Mouse (Mus musculus) heart, embryonic 15.5 days (tissue): ENCODE results near the gene Wdr82. TPM values are rescaled to one million over a fixed set of nuclear protein-coding genes. Genes with fewer than 3 reads are reported as not detected.

Source experiments
- ATAC-seq: fragments of 200-750 bp; cut with Nextera tagmentation; replicated peaks from 2 replicates; pipeline ENCODE4 v1.8.0; 2017; ENCODE audit warnings: low read depth, moderate TSS enrichment; ENCODE audit not compliant: insufficient number of reproducible peaks, insufficient read depth, low FRiP score
- H3K27ac ChIP-seq: fragments of 300-500 bp; sonication (generic); 2 replicates; pipeline ENCODE4 v1.5.1; 2015; ENCODE audit warnings: mild to moderate bottlenecking, inconsistent platforms
- H3K27me3 ChIP-seq: fragments of 300-500 bp; sonication (generic); 2 replicates; pipeline ENCODE4 v1.6.1; 2015; ENCODE audit warnings: inconsistent platforms
- H3K36me3 ChIP-seq: fragments of 300-500 bp; sonication (generic); 2 replicates; pipeline ENCODE4 v1.6.1; 2015; ENCODE audit warnings: mild to moderate bottlenecking, inconsistent platforms
- H3K4me1 ChIP-seq: fragments of 300-500 bp; sonication (generic); replicated peaks from 2 replicates; pipeline ENCODE4 v1.6.1; 2015; ENCODE audit warnings: inconsistent platforms
- H3K4me2 ChIP-seq: fragments of 300-500 bp; sonication (generic); 2 replicates; pipeline ENCODE4 v1.6.1; 2015; ENCODE audit warnings: inconsistent platforms, mild to moderate bottlenecking, moderate library complexity
- H3K4me3 ChIP-seq: fragments of 300-500 bp; sonication (generic); 2 replicates; pipeline ENCODE4 v1.5.1; 2015; ENCODE audit warnings: mild to moderate bottlenecking, inconsistent platforms
- H3K9ac ChIP-seq: fragments of 300-500 bp; sonication (generic); 2 replicates; pipeline ENCODE4 v1.6.1; 2015; ENCODE audit warnings: mild to moderate bottlenecking, inconsistent platforms
- H3K9me3 ChIP-seq: fragments of 300-500 bp; sonication (generic); replicated peaks from 2 replicates; pipeline ENCODE4 v1.6.1; 2016; ENCODE audit warnings: inconsistent platforms
- WGBS: fragments of 180-500 bp; shearing (Covaris S2); methylation state at CpG from one replicate; pipeline ENCODE4 v1.1.7; 2015; ENCODE audit warnings: mixed read lengths; 5-methylcytosine and 5-hydroxymethylcytosine counted together
- polyA plus RNA-seq: library from polyadenylated mRNA; unstranded; fragments of >200 nt; fragmentation: Nextera tagmentation; extraction: Ambion mirVana; gene quantifications from 2 replicates; pipeline ENCODE4 v1.2.1, GENCODE M21; 2015

Gene Wdr82
- polyA plus RNA-seq, 1 experiment from 2014 or later, result 16.7 TPM

GRCm38 (mm10) chr9:106147851-106148431 is 22.8 kb upstream of the Wdr82 start:
- Histone ChIP-seq H3K36me3 (no peaks in the 10 kb centered on the region), H3K9me3 (no peaks in the 10 kb centered on the region), H3K4me2 (peak overlapping the region; percentile 56), H3K27me3 (peaks cover 65% of the 10 kb centered on the region), H3K27ac (no peak overlapping the region), H3K9ac (no peak overlapping the region), H3K4me3 (peak overlapping the region; percentile 34; the same call in 1 of the 2 replicates), H3K4me1 (peaks cover 12% of the 10 kb centered on the region)
- ATAC-seq, result no peak
- WGBS, result 9% methylated on average over 10 of the region's 10 CpGs

- Histone ChIP-seq H3K27ac (no peak overlapping the region), H3K27me3 (peaks cover 65% of the 10 kb centered on the region), H3K36me3 (no peaks in the 10 kb centered on the region), H3K4me1 (peaks cover 12% of the 10 kb centered on the region), H3K4me2 (peak overlapping the region; percentile 56), H3K4me3 (peak overlapping the region; percentile 34), H3K9ac (no peak overlapping the region), H3K9me3 (no peaks in the 10 kb centered on the region)
- 3% methylated on average over 35 of the region's 36 CpGs for WGBS
- 0 out of 2 replicates have a peak, but pooled peaks have one; percentile 17 for ATAC-seq
Measured at GRCm38 (mm10) chr9:106148541-106149398, 22.0 kb upstream of the Wdr82 start.

GRCm38 (mm10) chr9:106149399-106149754 is 21.4 kb upstream of the Wdr82 start:
- H3K4me3 ChIP-seq, result peak overlapping the region; percentile 34; the same call in 1 of the 2 replicates
- no peak overlapping the region for H3K9ac ChIP-seq
- peaks cover 61% of the 10 kb centered on the region for H3K27me3 ChIP-seq

GRCm38 (mm10) chr9:106154106-106154505 is 16.6 kb upstream of the Wdr82 start:
- Histone ChIP-seq H3K4me3 (no peak overlapping the region), H3K4me1 (peaks cover 2% of the 10 kb centered on the region), H3K27ac (no peak overlapping the region), H3K9me3 (no peaks in the 10 kb centered on the region), H3K27me3 (peaks cover 31% of the 10 kb centered on the region), H3K4me2 (no peak overlapping the region), H3K9ac (no peak overlapping the region), H3K36me3 (no peaks in the 10 kb centered on the region)
- ATAC-seq, result no peak
- WGBS, result 76% methylated on average over 9 of the region's 9 CpGs

More at GRCm38 (mm10) chr9:106149399-106149754, 21.4 kb upstream of the Wdr82 start:
- Histone ChIP-seq H3K4me1 (peaks cover 12% of the 10 kb centered on the region), H3K4me2 (peak overlapping the region; percentile 56), H3K9me3 (no peaks in the 10 kb centered on the region), H3K27ac (no peak overlapping the region), H3K36me3 (no peaks in the 10 kb centered on the region)
- whole genome bisulfite sequencing, result 20% methylated on average over 10 of the region's 10 CpGs
- ATAC-seq, result no peak

GRCm38 (mm10) chr9:106156419-106156818 is 14.3 kb upstream of the Wdr82 start:
- WGBS, result 48% methylated on average over 5 of the region's 5 CpGs
- peaks cover 8% of the 10 kb centered on the region for H3K27me3 ChIP-seq
- no peaks in the 10 kb centered on the region for H3K36me3 ChIP-seq
- no peak overlapping the region for H3K4me2 ChIP-seq
- ATAC-seq, result no peak
- H3K4me3 ChIP-seq, result no peak overlapping the region
- H3K4me1 ChIP-seq, result peaks cover 6% of the 10 kb centered on the region
- no peak overlapping the region for H3K27ac ChIP-seq
- no peak overlapping the region for H3K9ac ChIP-seq
- H3K9me3 ChIP-seq, result no peaks in the 10 kb centered on the region

- no peak overlapping the region for H3K27ac ChIP-seq
- H3K4me1 ChIP-seq, result peaks cover 6% of the 10 kb centered on the region
- H3K27me3 ChIP-seq, result peaks cover 11% of the 10 kb centered on the region
- ATAC-seq, result no peak
- no peaks in the 10 kb centered on the region for H3K9me3 ChIP-seq
- no peaks in the 10 kb centered on the region for H3K36me3 ChIP-seq
- no peak overlapping the region for H3K4me3 ChIP-seq
- H3K4me2 ChIP-seq, result no peak overlapping the region
- no peak overlapping the region for H3K9ac ChIP-seq
- WGBS, result 80% methylated on average over 21 of the region's 21 CpGs
Measured at GRCm38 (mm10) chr9:106156921-106157622, 13.7 kb upstream of the Wdr82 start.

GRCm38 (mm10) chr9:106157623-106157925 is 13.2 kb upstream of the Wdr82 start:
- H3K4me3 ChIP-seq, result no peak overlapping the region
- no peaks in the 10 kb centered on the region for H3K9me3 ChIP-seq
- H3K27ac ChIP-seq, result no peak overlapping the region
- ATAC-seq, result no peak
- WGBS, result 82% methylated on average over 10 of the region's 10 CpGs
- no peaks in the 10 kb centered on the region for H3K36me3 ChIP-seq
- H3K27me3 ChIP-seq, result peaks cover 6% of the 10 kb centered on the region
- H3K9ac ChIP-seq, result no peak overlapping the region
- no peak overlapping the region for H3K4me2 ChIP-seq
- peaks cover 6% of the 10 kb centered on the region for H3K4me1 ChIP-seq

GRCm38 (mm10) chr9:106158037-106158491 is 12.7 kb upstream of the Wdr82 start, which contains the start of gene Glyctk:
Gene Glyctk (minus strand): TSS chr9:106158138.
- Histone ChIP-seq H3K27ac (no peak within 1 kb of the TSS), H3K4me3 (no peak within 1 kb of the TSS), H3K4me2 (no peak within 1 kb of the TSS), H3K9ac (no peak within 1 kb of the TSS), H3K9me3 (no peaks in the 10 kb centered on the region), H3K27me3 (peaks cover 5% of the 10 kb centered on the region; the same call in 1 of the 2 replicates), H3K36me3 (no peaks in the 10 kb centered on the region), H3K4me1 (peaks cover 6% of the 10 kb centered on the region)
- WGBS, result 75% methylated on average over 6 of the region's 6 CpGs
- ATAC-seq, result no peak

- peak overlapping the region; percentile 70 for H3K4me2 ChIP-seq
- ATAC-seq, result no peak
- H3K9ac ChIP-seq, result no peak overlapping the region
- no peaks in the 10 kb centered on the region for H3K9me3 ChIP-seq
- H3K36me3 ChIP-seq, result no peaks in the 10 kb centered on the region
- H3K27me3 ChIP-seq, result peaks cover 5% of the 10 kb centered on the region; the same call in 1 of the 2 replicates
- H3K4me1 ChIP-seq, result peaks cover 6% of the 10 kb centered on the region
- 82% methylated on average over 9 of the region's 9 CpGs for WGBS
- no peak overlapping the region for H3K4me3 ChIP-seq
- no peak overlapping the region for H3K27ac ChIP-seq
Measured at GRCm38 (mm10) chr9:106159237-106159636, 11.5 kb upstream of the Wdr82 start.

- Histone ChIP-seq H3K4me1 (peaks cover 6% of the 10 kb centered on the region), H3K27me3 (peaks cover 5% of the 10 kb centered on the region; the same call in 1 of the 2 replicates), H3K36me3 (no peaks in the 10 kb centered on the region), H3K9ac (peak overlapping the region; percentile 70), H3K27ac (peak overlapping the region; percentile 93), H3K4me3 (peak overlapping the region; percentile 78), H3K9me3 (no peaks in the 10 kb centered on the region), H3K4me2 (peak overlapping the region; percentile 70)
- peak; percentile 85 for ATAC-seq
- 2% methylated on average over 24 of the region's 24 CpGs for WGBS
Measured at GRCm38 (mm10) chr9:106159784-106160301, 10.9 kb upstream of the Wdr82 start.

GRCm38 (mm10) chr9:106160426-106160825 is 10.3 kb upstream of the Wdr82 start:
- Histone ChIP-seq H3K27me3 (peaks cover 5% of the 10 kb centered on the region; the same call in 1 of the 2 replicates), H3K9me3 (no peaks in the 10 kb centered on the region), H3K4me3 (peak overlapping the region; percentile 78), H3K4me2 (peak overlapping the region; percentile 70), H3K9ac (peak overlapping the region; percentile 70; the same call in 1 of the 2 replicates), H3K27ac (peak overlapping the region; percentile 93; the same call in 1 of the 2 replicates), H3K36me3 (no peaks in the 10 kb centered on the region), H3K4me1 (peaks cover 6% of the 10 kb centered on the region)
- ATAC-seq, result no peak
- WGBS, result 41% methylated on average over 5 of the region's 5 CpGs
